Mouse (Mus musculus): ENCODE data around the gene Paqr8. TPM values are rescaled to one million over a fixed set of nuclear protein-coding genes. Genes with fewer than 3 reads are reported as not detected.
A peak's percentile ranks its signal among the peaks of the same experiment; 100 is the strongest.

The Paqr8 gene
- polyA plus RNA-seq, 1 experiment: 5.6 TPM

DNA sequence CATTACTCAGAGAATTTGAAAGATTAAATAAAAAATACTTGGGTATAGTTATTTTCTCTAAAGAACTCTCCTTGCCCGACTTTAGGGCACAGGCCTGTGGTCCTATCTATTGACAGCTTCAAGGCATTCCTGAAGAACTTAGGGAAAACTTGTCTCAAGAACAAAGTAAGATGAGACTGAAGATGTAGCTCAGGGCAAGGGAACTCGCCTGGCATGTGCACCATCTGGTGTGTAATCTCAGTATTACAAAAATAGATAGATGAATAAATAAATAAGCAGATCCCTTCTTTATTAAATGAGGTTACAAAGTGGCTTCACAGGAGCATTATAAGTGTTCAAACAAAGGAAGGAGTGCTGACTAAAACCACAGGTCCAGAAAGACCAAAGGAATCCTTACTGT lies 93.7 kb downstream of the Paqr8 start:
- no peaks in the 10 kb centered on the region for H3K36me3 ChIP-seq (ENCODE audit: control insufficient read depth, insufficient read depth, low read length)
- H3K4me1 ChIP-seq (ENCODE audit: control insufficient read depth, insufficient read depth, insufficient read length, low read length): no peaks in the 10 kb centered on the region
- no peak overlapping the region for H3K27ac ChIP-seq (ENCODE audit: insufficient read depth, low read depth, low read length)
- no peaks in the 10 kb centered on the region; the same call in 1 of the 2 replicates for H3K27me3 ChIP-seq (ENCODE audit: control insufficient read depth, insufficient read depth, low read length)
- no peak overlapping the region for H3K4me3 ChIP-seq (ENCODE audit: low read depth, low read length)
- TF ChIP-seq CTCF (IDR thresholded peaks at IDR 0.05; ENCODE audit: extremely low read depth, insufficient read length, insufficient replicate concordance, low read depth, low read length) (no peak), POLR2A (IDR thresholded peaks at IDR 0.05; ENCODE audit: low read depth, low read length) (no peak)
- 60% methylated on average over 2 of the region's 2 CpGs for WGBS

DNA sequence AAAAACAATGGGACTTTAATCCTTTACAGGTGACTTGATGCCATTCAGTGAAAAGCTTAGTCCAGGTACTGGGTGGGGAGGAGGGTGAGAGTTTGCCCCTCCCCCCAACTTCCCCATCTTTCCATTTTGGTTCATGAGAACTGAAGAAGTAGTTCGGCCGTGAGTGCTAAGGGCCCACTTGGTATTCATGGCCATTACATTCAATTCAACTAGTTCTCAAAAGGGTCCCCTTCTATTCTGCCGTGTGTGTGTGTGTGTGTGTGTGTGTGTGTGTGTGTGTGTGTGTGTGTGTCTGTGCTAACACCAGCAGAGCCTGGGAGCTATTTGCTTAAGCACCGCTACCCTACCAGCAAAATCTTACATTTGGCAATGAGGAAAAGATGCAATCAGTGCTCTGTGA lies 94.2 kb downstream of the Paqr8 start:
- H3K4me1 ChIP-seq (ENCODE audit: control insufficient read depth, insufficient read depth, insufficient read length, low read length): no peaks in the 10 kb centered on the region
- H3K36me3 ChIP-seq (ENCODE audit: control insufficient read depth, insufficient read depth, low read length): no peaks in the 10 kb centered on the region
- no peaks in the 10 kb centered on the region; the same call in 1 of the 2 replicates for H3K27me3 ChIP-seq (ENCODE audit: control insufficient read depth, insufficient read depth, low read length)
- H3K27ac ChIP-seq (ENCODE audit: insufficient read depth, low read depth, low read length): no peak overlapping the region
- no peak overlapping the region for H3K4me3 ChIP-seq (ENCODE audit: low read depth, low read length)
- no peak for TF ChIP-seq CTCF (IDR thresholded peaks at IDR 0.05; ENCODE audit: extremely low read depth, insufficient read length, insufficient replicate concordance, low read depth, low read length)
- TF ChIP-seq POLR2A (IDR thresholded peaks at IDR 0.05; ENCODE audit: low read depth, low read length): no peak
- 54% methylated on average over 4 of the region's 4 CpGs for WGBS

DNA sequence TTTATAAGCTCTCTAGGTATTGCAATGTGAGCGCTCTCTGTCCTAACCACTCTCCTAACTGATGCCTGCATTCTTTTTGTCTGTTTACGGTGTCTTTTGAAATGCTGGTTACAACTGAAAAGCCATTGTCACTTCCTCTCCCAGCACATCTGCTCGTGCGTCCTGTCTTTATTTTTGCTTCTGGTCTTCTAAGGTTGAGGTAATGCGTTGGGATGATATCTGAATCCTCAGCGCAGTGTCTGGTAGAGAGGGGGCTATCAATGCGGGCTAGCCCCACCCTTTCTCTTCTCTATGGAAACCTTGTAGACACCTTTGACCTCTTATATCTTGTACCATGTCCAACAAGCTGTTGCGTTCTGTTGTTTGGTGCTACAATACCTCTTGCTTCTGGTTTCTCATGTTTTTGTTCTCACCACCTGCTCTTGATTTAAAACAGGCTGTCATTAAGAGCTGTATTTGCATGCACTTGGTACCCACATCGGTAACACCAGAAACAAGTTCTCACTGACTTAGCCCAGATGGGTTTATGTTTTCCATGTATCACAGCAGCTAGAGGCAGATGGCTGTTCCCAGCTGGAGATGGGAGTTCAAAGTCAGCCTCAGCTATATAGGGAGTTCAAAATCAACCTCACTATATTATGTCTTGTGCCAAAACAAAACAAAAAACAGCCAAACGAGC lies 96.1 kb downstream of the Paqr8 start:
- Histone ChIP-seq H3K4me3 (ENCODE audit: low read depth, low read length) (no peak overlapping the region), H3K27me3 (ENCODE audit: control insufficient read depth, insufficient read depth, low read length) (no peaks in the 10 kb centered on the region), H3K36me3 (ENCODE audit: control insufficient read depth, insufficient read depth, low read length) (no peaks in the 10 kb centered on the region), H3K27ac (ENCODE audit: insufficient read depth, low read depth, low read length) (peak overlapping the region; percentile 53), H3K4me1 (ENCODE audit: control insufficient read depth, insufficient read depth, insufficient read length, low read length) (no peaks in the 10 kb centered on the region)
- WGBS: 61% methylated on average over 10 of the region's 10 CpGs
- TF ChIP-seq CTCF (IDR thresholded peaks at IDR 0.05; ENCODE audit: extremely low read depth, insufficient read length, insufficient replicate concordance, low read depth, low read length): no peak
- no peak for TF ChIP-seq POLR2A (IDR thresholded peaks at IDR 0.05; ENCODE audit: low read depth, low read length)

Other genes starting within 250 kb of the Paqr8 start
- gene Il17a, start 159.7 kb upstream of the Paqr8 start, polyA plus RNA-seq (2012; rRNA removed): 0.16 and 0.63 TPM in 2 replicates
- not detected in 2 replicates for gene Il17f, start 100.0 kb upstream of the Paqr8 start, polyA plus RNA-seq (2012; rRNA removed)
- 5.2 and 8.9 TPM in 2 replicates for gene Mcm3, start 70.3 kb upstream of the Paqr8 start, polyA plus RNA-seq (2012; rRNA removed)
- gene Efhc1, start 61.0 kb downstream of the Paqr8 start, polyA plus RNA-seq (2012; rRNA removed): 0.32 and 0.50 TPM in 2 replicates
- gene Tram2, start 188.6 kb downstream of the Paqr8 start, polyA plus RNA-seq (2012; rRNA removed): 2.5 and 7.9 TPM in 2 replicates